Comparison of ENCODE assay signal across 8 mouse cellular contexts in genomic region chr7:144582284-144582980, GRCm38 (mm10). TPM values are rescaled to one million over a fixed set of nuclear protein-coding genes. Genes with fewer than 3 reads are reported as not detected.
A peak's percentile ranks its signal among the peaks of the same experiment; 100 is the strongest.
DNase-seq lines count a peak whose midpoint lies in the region; ATAC-seq lines count a peak whose summit lies in the region.

Gene Fadd (minus strand): TSS chr7:144582463.

- H3K36me3 ChIP-seq in forebrain, embryonic 11.5 days (ENCODE audit: control insufficient read depth, insufficient read depth, low read length): no peaks in the 10 kb centered on the region; the same call in 1 of the 2 replicates
- H3K36me3 ChIP-seq in heart, embryonic 16.5 days (ENCODE audit: control insufficient read depth, insufficient read depth): peaks cover 9% of the 10 kb centered on the region; the same call in 1 of the 2 replicates
- peaks cover 21% of the 10 kb centered on the region for H3K36me3 ChIP-seq in liver, embryonic 15.5 days (replicated peaks)
- peaks cover 17% of the 10 kb centered on the region for H3K36me3 ChIP-seq in neural tube, embryonic 12.5 days

- H3K9me3 ChIP-seq in forebrain, embryonic 11.5 days (ENCODE audit: control insufficient read depth, low read length): no peaks in the 10 kb centered on the region
- H3K9me3 ChIP-seq in heart, embryonic 16.5 days (replicated peaks; ENCODE audit: control insufficient read depth, low read length): no peaks in the 10 kb centered on the region
- no peaks in the 10 kb centered on the region for H3K9me3 ChIP-seq in liver, embryonic 15.5 days (replicated peaks)
- no peaks in the 10 kb centered on the region for H3K9me3 ChIP-seq in neural tube, embryonic 12.5 days

- WGBS in forebrain, embryonic 11.5 days: 3% methylated on average over 34 of the region's 34 CpGs
- 2% methylated on average over 34 of the region's 34 CpGs for WGBS in heart, embryonic 16.5 days
- under 1% methylated on average over 34 of the region's 34 CpGs for WGBS in liver, embryonic 15.5 days (ENCODE audit: insufficient replicate concordance)
- 2% methylated on average over 34 of the region's 34 CpGs for WGBS in neural tube, embryonic 12.5 days

- peaks cover 9% of the 10 kb centered on the region; the same call in 1 of the 2 replicates for H3K4me1 ChIP-seq in forebrain, embryonic 11.5 days (replicated peaks; ENCODE audit: control insufficient read depth, insufficient read depth, low read length)
- peaks cover 27% of the 10 kb centered on the region for H3K4me1 ChIP-seq in heart, embryonic 16.5 days (ENCODE audit: control insufficient read depth, insufficient read depth, low read length)
- peaks cover 34% of the 10 kb centered on the region for H3K4me1 ChIP-seq in liver, embryonic 15.5 days (replicated peaks)
- H3K4me1 ChIP-seq in neural tube, embryonic 12.5 days: peaks cover 17% of the 10 kb centered on the region

- peak within 1 kb of the TSS; percentile 87 for H3K9ac ChIP-seq in forebrain, embryonic 11.5 days (ENCODE audit: low read length)
- H3K9ac ChIP-seq in heart, embryonic 16.5 days (ENCODE audit: low read length): peak within 1 kb of the TSS; percentile 90
- peak within 1 kb of the TSS; percentile 72 for H3K9ac ChIP-seq in liver, embryonic 15.5 days
- H3K9ac ChIP-seq in neural tube, embryonic 12.5 days: peak within 1 kb of the TSS; percentile 70

- ATAC-seq in forebrain, embryonic 11.5 days (replicated peaks; ENCODE audit: low FRiP score): peak; percentile 82
- ATAC-seq in heart, embryonic 16.5 days (replicated peaks; ENCODE audit: extremely low read depth, insufficient read depth, low FRiP score): peak; percentile 80
- peak; percentile 78 for ATAC-seq in liver, embryonic 15.5 days (ENCODE audit: insufficient read depth)
- ATAC-seq in neural tube, embryonic 12.5 days (ENCODE audit: low FRiP score, low read depth): peak; percentile 88

- H3K27me3 ChIP-seq in forebrain, embryonic 11.5 days (ENCODE audit: control insufficient read depth, insufficient read depth, low read length): peaks cover 3% of the 10 kb centered on the region; the same call in 1 of the 2 replicates
- no peaks in the 10 kb centered on the region for H3K27me3 ChIP-seq in heart, embryonic 16.5 days (ENCODE audit: control insufficient read depth, insufficient read depth, low read length)
- H3K27me3 ChIP-seq in liver, embryonic 15.5 days: peaks cover 4% of the 10 kb centered on the region; the same call in 1 of the 2 replicates
- H3K27me3 ChIP-seq in neural tube, embryonic 12.5 days (replicated peaks): no peaks in the 10 kb centered on the region

- H3K4me2 ChIP-seq in forebrain, embryonic 11.5 days (ENCODE audit: low read depth, low read length, severe bottlenecking): peak within 1 kb of the TSS; percentile 83
- H3K4me2 ChIP-seq in heart, embryonic 16.5 days (ENCODE audit: low read depth, low read length): peak within 1 kb of the TSS; percentile 89
- H3K4me2 ChIP-seq in liver, embryonic 15.5 days: peak within 1 kb of the TSS; percentile 93
- H3K4me2 ChIP-seq in neural tube, embryonic 12.5 days (replicated peaks): peak within 1 kb of the TSS; percentile 80

- DNase-seq in CD8-positive naive resting alpha-beta T cell, adult 2 months (ENCODE audit: low read depth in 2 of 2, low spot score in 2 of 2): peak; percentile 94 to 95
- DNase-seq in c-Kit-positive CD71-negative TER-119-negative erythroid progenitor cells, embryonic 14.5 days (ENCODE audit: low read depth): peak; percentile 88
- peak; percentile 95 for DNase-seq in forebrain, embryonic 11.5 days (ENCODE audit: low spot score)
- DNase-seq in kidney, postnatal 36 days: peak; percentile 96
- peak; percentile 90 for DNase-seq in telencephalon, adult 2 months (ENCODE audit: low read depth, low spot score)

- H3K4me3 ChIP-seq in forebrain, embryonic 11.5 days (ENCODE audit: low read depth, low read length): peak within 1 kb of the TSS; percentile 79
- H3K4me3 ChIP-seq in heart, embryonic 16.5 days (ENCODE audit: low read length): peak within 1 kb of the TSS; percentile 92
- H3K4me3 ChIP-seq in liver, embryonic 15.5 days (replicated peaks): peak within 1 kb of the TSS; percentile 85
- H3K4me3 ChIP-seq in neural tube, embryonic 12.5 days: peak within 1 kb of the TSS; percentile 79

- H3K27ac ChIP-seq in forebrain, embryonic 11.5 days (ENCODE audit: low read depth, low read length): peak within 1 kb of the TSS; percentile 82
- peak within 1 kb of the TSS; percentile 96 for H3K27ac ChIP-seq in heart, embryonic 16.5 days (ENCODE audit: low read length)
- peak within 1 kb of the TSS; percentile 89 for H3K27ac ChIP-seq in liver, embryonic 15.5 days (replicated peaks)
- H3K27ac ChIP-seq in neural tube, embryonic 12.5 days: peak within 1 kb of the TSS; percentile 66; the same call in 1 of the 2 replicates

RNA-seq across cellular contexts. Expression of gene Fadd, which starts in this region (rescaled TPM):
- 10.3 and 10.6 TPM in 2 replicates for polyA plus RNA-seq in forebrain, embryonic 11.5 days (2014; fragmentation: Nextera tagmentation; extraction: Ambion mirVana)
- polyA plus RNA-seq in heart, embryonic 16.5 days (2015; fragmentation: Nextera tagmentation; extraction: Ambion mirVana): 12.7 and 12.8 TPM in 2 replicates
- polyA plus RNA-seq in liver, embryonic 15.5 days (2015; fragmentation: Nextera tagmentation; extraction: Ambion mirVana): 4.4 and 4.5 TPM in 2 replicates
- 6.4 and 7.1 TPM in 2 replicates for polyA plus RNA-seq in neural tube, embryonic 12.5 days (2016; fragmentation: Nextera tagmentation; extraction: Ambion mirVana)

Comparison
In these comparisons a context has a peak if more than half of its experiments do, and no peak if none do; other contexts are left out.
1. Peak in every context shown above with its lines: DNase-seq, ATAC-seq, H3K4me3 ChIP-seq and H3K27ac ChIP-seq.